Comparison of ENCODE assay signal across 9 mouse cellular contexts in the genomic region with DNA sequence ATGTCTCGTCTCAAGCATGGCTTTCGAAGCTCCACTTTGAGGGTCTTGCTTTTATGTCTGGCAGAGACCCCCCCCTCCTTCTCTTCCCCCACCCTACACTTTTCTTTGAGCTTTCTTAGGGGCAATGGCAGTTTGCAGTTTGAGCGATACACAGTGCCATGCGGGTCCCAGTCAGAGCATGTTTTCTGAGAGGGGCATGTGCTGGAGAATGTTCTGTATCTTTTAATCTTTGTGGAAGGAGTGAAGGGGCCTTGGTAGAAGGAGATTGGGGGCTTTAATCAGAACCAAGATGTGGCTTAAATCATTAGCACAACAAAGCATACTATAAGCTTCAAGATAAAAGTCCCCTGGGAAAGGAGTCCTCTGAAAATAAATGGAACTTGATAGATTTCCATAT. TPM values are rescaled to one million over a fixed set of nuclear protein-coding genes. Genes with fewer than 3 reads are reported as not detected.
A peak's percentile ranks its signal among the peaks of the same experiment; 100 is the strongest.
DNase-seq lines count a peak whose midpoint lies in the region; ATAC-seq and TF ChIP-seq lines count a peak whose summit lies in the region.
"Had no signal": no experiment of that assay in that cellular context is flagged by ENCODE, and none has a peak within 500 bp of the region (broad histone marks: within the 10 kb centered on the region; RNA-seq: fewer than 3 reads in every experiment).

No protein-coding gene starts in this region.

- H3K27ac ChIP-seq in neural tube, embryonic 11.5 days (ENCODE audit: low read depth, low read length), result 0 out of 2 replicates have a peak overlapping the region, but pooled peaks have one; percentile 34
- no peak overlapping the region; the same call in 1 of the 2 replicates for H3K27ac ChIP-seq in neural tube, embryonic 15.5 days (replicated peaks)
- H3K27ac ChIP-seq in forebrain, embryonic 16.5 days (ENCODE audit: low read length), result peak overlapping the region; percentile 54; the same call in 1 of the 2 replicates
- H3K27ac ChIP-seq in limb, embryonic 10.5 days, result peak overlapping the region; percentile 75; the same call in 1 of the 2 replicates
- no peak overlapping the region for H3K27ac ChIP-seq in gastrocnemius, adult 2 months
- H3K27ac ChIP-seq: lung, embryonic 15.5 days had no signal

- no peak overlapping the region for H3K4me2 ChIP-seq in neural tube, embryonic 11.5 days (ENCODE audit: low read depth)
- H3K4me2 ChIP-seq in neural tube, embryonic 15.5 days, result no peak overlapping the region
- no peak overlapping the region for H3K4me2 ChIP-seq in forebrain, embryonic 16.5 days (ENCODE audit: low read length)
- H3K4me2 ChIP-seq: lung, embryonic 15.5 days had no signal

- TF ChIP-seq CTCF in gastrocnemius, adult 2 months (IDR thresholded peaks at IDR 0.05), result no peak

- no peak overlapping the region for H3K9ac ChIP-seq in neural tube, embryonic 11.5 days (ENCODE audit: low read length)
- no peak overlapping the region for H3K9ac ChIP-seq in neural tube, embryonic 15.5 days (replicated peaks)
- H3K9ac ChIP-seq in forebrain, embryonic 16.5 days (replicated peaks; ENCODE audit: low read depth, low read length), result no peak overlapping the region
- H3K9ac ChIP-seq: lung, embryonic 15.5 days had no signal

- H3K4me3 ChIP-seq in neural tube, embryonic 11.5 days (ENCODE audit: low read depth, low read length), result no peak overlapping the region
- no peak overlapping the region for H3K4me3 ChIP-seq in neural tube, embryonic 15.5 days (replicated peaks)
- H3K4me3 ChIP-seq in forebrain, embryonic 16.5 days (replicated peaks; ENCODE audit: low read length), result no peak overlapping the region
- no peak overlapping the region for H3K4me3 ChIP-seq in limb, embryonic 10.5 days
- no peak overlapping the region for H3K4me3 ChIP-seq in gastrocnemius, adult 2 months
- H3K4me3 ChIP-seq: lung, embryonic 15.5 days had no signal

- DNase-seq in neural tube, embryonic 11.5 days (ENCODE audit: low spot score), result no peak
- DNase-seq in limb, embryonic 10.5 days (ENCODE audit: low spot score), result peak; percentile 28
- DNase-seq in gastrocnemius, adult 2 months, result no peak
- DNase-seq in kidney, postnatal 25 days, result no peak
- DNase-seq in gastrocnemius, postnatal 36 days, result no peak
- DNase-seq: liver had no signal

- H3K36me3 ChIP-seq in neural tube, embryonic 11.5 days (ENCODE audit: control insufficient read depth, insufficient read depth, low read length), result no peaks in the 10 kb centered on the region
- no peaks in the 10 kb centered on the region for H3K36me3 ChIP-seq in neural tube, embryonic 15.5 days
- H3K36me3 ChIP-seq in forebrain, embryonic 16.5 days (ENCODE audit: control insufficient read depth, insufficient read depth), result no peaks in the 10 kb centered on the region
- H3K36me3 ChIP-seq in limb, embryonic 10.5 days, result no peaks in the 10 kb centered on the region
- H3K36me3 ChIP-seq: lung, embryonic 15.5 days had no signal

- H3K4me1 ChIP-seq in neural tube, embryonic 11.5 days (ENCODE audit: control insufficient read depth, insufficient read depth, low read length), result peaks cover 21% of the 10 kb centered on the region
- H3K4me1 ChIP-seq in neural tube, embryonic 15.5 days, result peaks cover 27% of the 10 kb centered on the region
- peaks cover 42% of the 10 kb centered on the region for H3K4me1 ChIP-seq in forebrain, embryonic 16.5 days (replicated peaks; ENCODE audit: control insufficient read depth, insufficient read depth, low read length)
- peaks cover 62% of the 10 kb centered on the region for H3K4me1 ChIP-seq in limb, embryonic 10.5 days
- H3K4me1 ChIP-seq: lung, embryonic 15.5 days had no signal

- H3K9me3 ChIP-seq in neural tube, embryonic 11.5 days (ENCODE audit: control insufficient read depth, low read length), result no peaks in the 10 kb centered on the region
- H3K9me3 ChIP-seq in neural tube, embryonic 15.5 days (replicated peaks), result no peaks in the 10 kb centered on the region
- H3K9me3 ChIP-seq in forebrain, embryonic 16.5 days (ENCODE audit: control insufficient read depth, low read length), result no peaks in the 10 kb centered on the region
- no peaks in the 10 kb centered on the region for H3K9me3 ChIP-seq in limb, embryonic 10.5 days (replicated peaks)
- H3K9me3 ChIP-seq: lung, embryonic 15.5 days had no signal

- WGBS in neural tube, embryonic 11.5 days, result 73% methylated on average over 4 of the region's 4 CpGs
- 60% methylated on average over 4 of the region's 4 CpGs for WGBS in neural tube, embryonic 15.5 days
- 12% methylated on average over 4 of the region's 4 CpGs for WGBS in forebrain, embryonic 16.5 days
- WGBS in limb, embryonic 10.5 days, result 58% methylated on average over 4 of the region's 4 CpGs

- intact Hi-C loops in gastrocnemius, adult 2 months (cut with DNase I), result no loop called here
- intact Hi-C loops in gastrocnemius, postnatal 36 days (cut with DNase I), result loop anchor here (10.0 kb wide), 1 partner anchor 689 kb away; no protein-coding TSS in a partner anchor

- no peaks in the 10 kb centered on the region for H3K27me3 ChIP-seq in neural tube, embryonic 11.5 days (ENCODE audit: control insufficient read depth, insufficient read depth, low read length)
- peaks cover 7% of the 10 kb centered on the region for H3K27me3 ChIP-seq in neural tube, embryonic 15.5 days (replicated peaks)
- 0 out of 2 replicates have a peak, but pooled peaks cover 2% of the 10 kb centered on the region for H3K27me3 ChIP-seq in forebrain, embryonic 16.5 days (replicated peaks; ENCODE audit: control insufficient read depth, insufficient read depth, low read length)
- no peaks in the 10 kb centered on the region for H3K27me3 ChIP-seq in limb, embryonic 10.5 days (ENCODE audit: low read depth, poor library complexity, severe bottlenecking)
- H3K27me3 ChIP-seq: lung, embryonic 15.5 days had no signal

- ATAC-seq in neural tube, embryonic 11.5 days (ENCODE audit: insufficient read depth, low FRiP score, low TSS enrichment), result peak; percentile 36; the same call in 1 of the 2 replicates
- ATAC-seq in neural tube, embryonic 15.5 days (ENCODE audit: low FRiP score), result no peak
- peak; percentile 49 for ATAC-seq in forebrain, embryonic 16.5 days

RNA-seq across cellular contexts. Expression of gene Ggact, which starts 30.1 kb away (rescaled TPM):
- 5.3 and 5.6 TPM in 2 replicates for polyA plus RNA-seq in neural tube, embryonic 11.5 days (2014; fragmentation: Nextera tagmentation; extraction: Ambion mirVana)
- polyA plus RNA-seq in neural tube, embryonic 15.5 days (2015; fragmentation: Nextera tagmentation; extraction: Ambion mirVana), result 9.6 and 13.0 TPM in 2 replicates
- polyA plus RNA-seq in forebrain, embryonic 16.5 days (2015; fragmentation: Nextera tagmentation; extraction: Ambion mirVana), result 6.2 and 6.5 TPM in 2 replicates
- 8.0 and 8.8 TPM in 2 replicates for polyA plus RNA-seq in limb, embryonic 10.5 days (2016; fragmentation: Nextera tagmentation; extraction: Ambion mirVana)
- 10 to 100 TPM; 13.8 to 20.4 TPM for total RNA-seq in gastrocnemius, adult 2 months (2021)
- 10 to 100 TPM; 12.8 to 14.7 TPM for total RNA-seq in gastrocnemius, postnatal 36 days (2021)

Comparison
In these comparisons a context has a peak if more than half of its experiments do, and no peak if none do; other contexts are left out.
1. H3K27ac ChIP-seq: peak in neural tube, embryonic 11.5 days (single experiment), forebrain, embryonic 16.5 days (single experiment) and limb, embryonic 10.5 days (single experiment); none in neural tube, embryonic 15.5 days (single experiment) and gastrocnemius, adult 2 months (single experiment).